Mouse (Mus musculus) E14TG2a.4 (cell line): ENCODE measurements around the gene 2010111I01Rik.

Experiments
- CTCF ChIP-seq: conservative IDR thresholded peaks from 2 replicates; pipeline ENCODE4 v1.5.1; 2014; ENCODE audit warnings: low read length
- POU5F1 ChIP-seq: IDR thresholded peaks from 2 replicates; pipeline ENCODE4 v1.6.1; 2014; ENCODE audit warnings: low read length, borderline replicate concordance

DNA sequence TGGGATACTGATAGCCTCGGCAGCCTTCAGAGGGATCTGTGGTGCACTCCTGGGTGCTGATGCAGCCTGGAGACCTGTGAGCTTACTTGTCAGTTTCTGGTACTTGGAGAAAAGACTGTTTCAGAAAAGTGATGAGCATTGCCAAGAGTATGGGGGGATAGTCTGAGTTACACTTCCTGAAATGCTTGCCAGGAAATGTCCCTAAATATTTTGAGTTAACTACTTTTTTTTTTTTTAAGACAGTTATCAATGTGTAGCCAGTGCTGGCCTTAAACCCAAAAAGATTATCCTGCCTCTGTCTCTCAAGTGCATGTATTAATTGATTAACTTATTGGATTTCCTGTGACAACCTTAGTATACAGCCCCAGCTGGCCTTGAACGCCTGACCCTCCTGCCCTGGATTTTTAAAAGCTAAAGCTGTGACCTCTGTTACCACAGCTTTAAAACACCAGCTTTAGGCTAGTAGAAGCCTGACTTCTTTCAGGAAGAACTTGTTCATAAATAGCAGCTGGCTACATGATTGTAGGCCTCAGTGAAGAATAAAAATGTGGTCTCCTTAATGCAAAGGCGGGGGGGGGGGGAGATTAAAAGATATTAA is 150.6 kb downstream of the 2010111I01Rik start:
- TF ChIP-seq CTCF (no peak), POU5F1 (no peak)
